Mouse (Mus musculus): Measurements from ENCODE around the gene Sec11a.
A peak's percentile ranks its signal among the peaks of the same experiment; 100 is the strongest.

Sec11a gene

GRCm38 (mm10) chr7:80897721-80898120 is 49.9 kb downstream of the Sec11a start:
- DNase-seq (ENCODE audit: low read depth, low spot score) = no peak

- DNase-seq (ENCODE audit: low read depth, low spot score) = no peak
These were observed 50.4 kb downstream of the Sec11a start for GRCm38 (mm10) chr7:80897134-80897533.

GRCm38 (mm10) chr7:80894815-80895519 is 52.6 kb downstream of the Sec11a start:
- no peak for DNase-seq (ENCODE audit: low read depth, low spot score)

GRCm38 (mm10) chr7:80894196-80894595 is 53.4 kb downstream of the Sec11a start:
- no peak for DNase-seq (ENCODE audit: low read depth, low spot score)

- DNase-seq (ENCODE audit: low read depth, low spot score) = no peak
These were observed 53.8 kb downstream of the Sec11a start for GRCm38 (mm10) chr7:80893753-80894129.

- DNase-seq (ENCODE audit: low read depth, low spot score) = no peak
These were observed 54.4 kb downstream of the Sec11a start for GRCm38 (mm10) chr7:80893086-80893752.

GRCm38 (mm10) chr7:80889841-80890241 is 57.7 kb downstream of the Sec11a start:
- DNase-seq (ENCODE audit: low read depth, low spot score) = no peak

- no peak for DNase-seq (ENCODE audit: low read depth, low spot score)
These were observed 58.5 kb downstream of the Sec11a start for GRCm38 (mm10) chr7:80889021-80889511.

- no peak for DNase-seq (ENCODE audit: low read depth, low spot score)
These were observed 59.0 kb downstream of the Sec11a start for GRCm38 (mm10) chr7:80888595-80888994.

- DNase-seq (ENCODE audit: low read depth, low spot score) = no peak
These were observed 61.9 kb downstream of the Sec11a start for GRCm38 (mm10) chr7:80885666-80886065.

GRCm38 (mm10) chr7:80882830-80883505 is 64.6 kb downstream of the Sec11a start:
- DNase-seq (ENCODE audit: low read depth, low spot score) = peak; percentile 70

GRCm38 (mm10) chr7:80875727-80876126 is 71.9 kb downstream of the Sec11a start:
- no peak for DNase-seq (ENCODE audit: low read depth, low spot score)

GRCm38 (mm10) chr7:80873631-80874030 is 73.9 kb downstream of the Sec11a start:
- DNase-seq (ENCODE audit: low read depth, low spot score) = no peak

GRCm38 (mm10) chr7:80873038-80873437 is 74.5 kb downstream of the Sec11a start:
- no peak for DNase-seq (ENCODE audit: low read depth, low spot score)

- DNase-seq (ENCODE audit: low read depth, low spot score) = no peak
These were observed 78.9 kb downstream of the Sec11a start for GRCm38 (mm10) chr7:80868686-80869085.

GRCm38 (mm10) chr7:80866514-80867147 is 80.9 kb downstream of the Sec11a start:
- DNase-seq (ENCODE audit: low read depth, low spot score) = no peak

- DNase-seq (ENCODE audit: low read depth, low spot score) = no peak
These were observed 82.1 kb downstream of the Sec11a start for GRCm38 (mm10) chr7:80865521-80865920.

GRCm38 (mm10) chr7:80864831-80865230 is 82.7 kb downstream of the Sec11a start:
- DNase-seq (ENCODE audit: low read depth, low spot score) = no peak

- DNase-seq (ENCODE audit: low read depth, low spot score) = no peak
These were observed 83.4 kb downstream of the Sec11a start for GRCm38 (mm10) chr7:80864151-80864550.

- DNase-seq (ENCODE audit: low read depth, low spot score) = no peak
These were observed 84.1 kb downstream of the Sec11a start for GRCm38 (mm10) chr7:80863520-80863919.

GRCm38 (mm10) chr7:80862475-80862874 is 85.1 kb downstream of the Sec11a start:
- no peak for DNase-seq (ENCODE audit: low read depth, low spot score)

GRCm38 (mm10) chr7:80860729-80861274 is 86.8 kb downstream of the Sec11a start, which contains the start of gene Zscan2:
Zscan2 (plus strand) TSS chr7:80860920.
- DNase-seq (ENCODE audit: low read depth, low spot score) = peak; percentile 82
